Mouse (Mus musculus) monocyte, adult 5-6 weeks (primary cell): Measurements from ENCODE around the gene Gadd45b. TPM values are rescaled to one million over a fixed set of nuclear protein-coding genes. Genes with fewer than 3 reads are reported as not detected.

Experiments used
- ATAC-seq: fragments of 153-309, 156-312 bp; replicated peaks from 2 replicates; pipeline ENCODE4 v1.8.0; 2017; ENCODE audit warnings: mild to moderate bottlenecking; ENCODE audit not compliant: low TSS enrichment, insufficient number of reproducible peaks, severe bottlenecking, poor library complexity, low FRiP score
- total RNA-seq: library from RNA; stranded (forward); fragments of 200-1000, 200-491, 200-594 nt; gene quantifications from 3 replicates; pipeline ENCODE4 v1.2.3, GENCODE M21; 2017

Gene Gadd45b
- total RNA-seq, 1 experiment from 2014 or later, result 25.8 TPM

GRCm38 (mm10) chr10:80947802-80948201 is 17.9 kb downstream of the Gadd45b start:
- no peak for ATAC-seq

DNA sequence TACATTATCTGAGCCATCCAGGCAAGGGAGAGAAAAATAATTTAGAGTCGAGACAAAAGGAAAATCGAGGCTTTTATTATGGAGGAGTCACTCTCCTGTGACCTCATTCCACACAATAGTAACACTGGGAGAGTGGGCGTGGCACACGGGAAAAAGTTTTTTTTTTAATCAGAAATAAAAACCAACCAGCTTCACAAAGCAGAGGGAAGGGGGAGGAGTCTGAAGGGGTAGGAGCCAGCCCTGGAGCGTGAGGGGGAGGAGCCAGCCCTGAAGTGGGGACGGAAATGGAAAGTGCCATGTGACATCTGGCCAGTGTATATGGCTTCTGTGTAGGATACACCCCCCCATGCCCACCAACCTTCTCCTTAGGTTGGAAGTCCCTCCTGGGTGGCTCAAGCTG is 18.7 kb downstream of the Gadd45b start:
- ATAC-seq, result no peak

GRCm38 (mm10) chr10:80949081-80949480 is 19.2 kb downstream of the Gadd45b start:
- no peak for ATAC-seq

DNA sequence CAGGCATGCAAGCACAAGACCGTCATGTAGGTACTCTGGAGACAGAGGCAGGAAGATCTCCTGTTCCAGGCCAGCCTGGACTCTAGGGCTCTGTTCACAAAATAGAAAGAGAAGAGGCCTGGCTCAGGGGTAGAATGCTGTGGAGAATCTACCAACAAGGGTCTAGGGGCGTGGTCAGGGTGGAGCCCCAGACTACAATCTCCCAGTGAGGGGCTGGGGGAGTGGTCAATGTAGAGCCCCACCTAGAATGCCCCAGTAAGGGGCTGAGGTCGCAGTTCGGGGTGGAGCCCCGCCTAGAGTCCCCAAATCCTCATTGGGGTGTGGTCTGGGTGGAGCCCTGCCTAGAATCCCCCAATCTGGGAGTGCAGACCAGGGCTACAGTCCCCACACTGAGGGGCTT is 20.4 kb downstream of the Gadd45b start:
- no peak for ATAC-seq

DNA sequence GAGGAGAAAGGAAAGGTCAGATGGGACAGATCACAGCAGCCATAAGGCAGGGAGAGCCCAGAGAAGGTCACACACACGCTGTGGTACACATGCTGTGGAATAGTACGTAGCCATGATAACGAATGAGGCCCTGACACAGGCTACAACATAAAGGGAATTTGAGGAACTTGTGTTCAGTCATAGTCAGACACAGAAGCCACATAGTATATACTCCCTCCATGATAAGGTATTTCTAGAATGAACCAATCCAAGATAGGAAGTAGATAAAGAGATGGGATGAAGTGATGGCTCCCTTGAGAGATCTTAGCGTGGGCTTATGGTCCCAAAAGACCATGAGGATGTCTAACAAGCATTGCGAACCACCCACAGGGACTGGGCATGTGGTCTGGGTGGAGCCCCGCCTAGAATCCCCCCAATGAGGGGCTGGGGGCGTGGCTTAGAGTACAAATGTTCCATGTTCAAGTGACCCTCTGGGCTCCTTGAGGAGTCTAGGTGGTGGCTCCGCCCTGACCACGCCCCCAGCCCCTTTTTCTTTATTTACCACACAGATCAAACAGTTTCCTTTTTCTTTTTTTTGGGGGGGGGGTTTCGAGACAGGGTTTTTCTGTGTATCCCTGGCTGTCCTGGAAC is 22.0 kb downstream of the Gadd45b start:
- ATAC-seq, result no peak

DNA sequence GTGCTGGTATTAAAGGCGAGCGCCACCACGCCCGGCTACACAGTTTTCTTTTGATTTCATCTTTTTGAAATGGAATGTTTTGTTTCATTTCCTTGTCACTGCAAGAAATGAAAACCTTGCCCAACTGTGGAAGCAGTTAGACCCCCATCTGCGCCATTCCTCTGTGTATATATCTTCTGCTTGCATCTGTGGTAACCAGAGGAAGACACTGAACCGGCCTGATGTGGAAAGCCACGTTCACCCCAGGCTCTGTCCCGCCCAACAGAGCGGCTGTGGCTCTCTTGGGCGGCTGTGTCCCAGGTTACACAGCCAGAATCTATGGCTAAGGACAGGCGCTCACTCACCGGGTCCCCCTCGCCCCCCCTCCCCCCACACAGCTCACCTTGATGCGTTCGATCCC is 22.6 kb downstream of the Gadd45b start:
- no peak for ATAC-seq

GRCm38 (mm10) chr10:80954415-80954814 is 24.5 kb downstream of the Gadd45b start:
- ATAC-seq, result no peak

DNA sequence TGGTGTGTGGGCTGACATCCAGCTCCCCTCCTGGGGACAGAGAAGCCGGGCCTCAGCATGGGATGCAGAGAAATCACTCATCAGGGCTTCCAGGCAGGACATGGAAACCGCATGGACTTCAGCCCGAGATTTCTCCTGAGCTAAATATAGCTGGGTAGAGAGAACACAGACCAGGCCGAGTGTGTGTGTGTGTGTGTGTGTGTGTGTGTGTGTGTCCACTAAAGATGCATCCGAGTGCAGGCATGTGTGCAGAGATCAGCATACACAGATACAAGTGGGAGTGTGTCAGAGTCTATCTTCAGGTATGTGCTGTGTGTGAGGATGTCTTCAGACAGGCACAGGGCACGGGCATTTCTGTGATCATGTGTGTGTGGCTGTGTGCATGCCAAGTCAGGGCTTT is 25.0 kb downstream of the Gadd45b start:
- ATAC-seq, result no peak

GRCm38 (mm10) chr10:80955536-80955935 is 25.7 kb downstream of the Gadd45b start:
- peak; percentile 87 for ATAC-seq

GRCm38 (mm10) chr10:80956385-80956784 is 26.5 kb downstream of the Gadd45b start:
- ATAC-seq, result no peak

GRCm38 (mm10) chr10:80956901-80957300 is 27.0 kb downstream of the Gadd45b start:
- no peak for ATAC-seq

DNA sequence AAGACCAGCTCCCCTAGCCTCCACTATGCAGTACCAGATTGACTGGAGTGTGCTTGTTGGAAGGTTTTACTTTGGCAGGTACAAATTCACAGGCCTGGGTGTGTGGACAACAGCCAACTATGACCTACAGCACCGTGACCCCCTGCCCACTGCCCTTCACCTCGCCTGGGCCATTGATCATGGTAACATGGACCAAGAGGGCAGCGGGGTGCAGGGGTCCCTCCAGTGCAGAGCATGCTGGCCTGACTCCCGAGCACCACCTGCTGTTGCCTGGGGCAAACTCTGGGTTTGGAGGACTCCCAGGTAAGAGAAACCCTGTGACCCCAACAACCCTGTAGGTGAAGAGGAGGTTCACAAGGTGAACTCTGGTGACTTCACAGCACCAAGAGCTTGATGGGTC is 27.9 kb downstream of the Gadd45b start:
- no peak for ATAC-seq

- ATAC-seq, result no peak
Measured at GRCm38 (mm10) chr10:80958979-80959637, 29.2 kb downstream of the Gadd45b start.

GRCm38 (mm10) chr10:80960551-80961508 is 31.0 kb downstream of the Gadd45b start:
- ATAC-seq, result no peak

- ATAC-seq, result no peak
Measured at GRCm38 (mm10) chr10:80962051-80962472, 32.2 kb downstream of the Gadd45b start.

DNA sequence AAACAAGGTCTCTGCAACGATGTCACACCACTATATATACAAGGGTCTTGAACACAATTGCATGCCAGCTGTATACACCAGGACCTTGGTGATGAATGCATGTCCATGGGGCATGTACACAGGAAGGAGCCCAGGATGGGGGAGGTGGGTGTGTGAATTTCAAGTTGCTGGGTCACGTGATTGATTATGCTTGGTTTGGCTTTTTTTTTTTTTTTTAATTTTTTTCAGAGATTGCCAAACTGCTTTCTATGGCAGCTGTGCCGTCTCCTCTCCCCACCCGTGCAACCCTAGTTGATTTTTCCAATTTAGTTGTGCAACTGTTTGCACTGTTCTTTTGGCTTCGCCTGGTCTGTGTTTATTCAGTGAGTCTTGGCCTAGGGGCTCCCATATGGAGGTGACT is 32.7 kb downstream of the Gadd45b start:
- no peak for ATAC-seq

- no peak for ATAC-seq
Measured at GRCm38 (mm10) chr10:80963031-80963975, 33.4 kb downstream of the Gadd45b start.

GRCm38 (mm10) chr10:80966296-80966695 is 36.4 kb downstream of the Gadd45b start:
- no peak for ATAC-seq
